Mouse (Mus musculus) embryonic facial prominence, embryonic 12.5 days (tissue): ENCODE data around the gene Sys1. TPM values are rescaled to one million over a fixed set of nuclear protein-coding genes. Genes with fewer than 3 reads are reported as not detected.

ENCODE experiments used
- ATAC-seq: fragments of 200-750 bp; cut with Nextera tagmentation; 2 replicates; pipeline ENCODE4 v1.8.0; 2017; ENCODE audit not compliant: insufficient number of reproducible peaks, insufficient read depth, low FRiP score, low TSS enrichment
- H3K27ac ChIP-seq: fragments of 300-500 bp; sonication (generic); 2 replicates; pipeline ENCODE4 v1.5.1; 2016; ENCODE audit warnings: mild to moderate bottlenecking
- H3K27me3 ChIP-seq: fragments of 300-500 bp; sonication (generic); 2 replicates; pipeline ENCODE4 v1.6.1; 2016; ENCODE audit warnings: mild to moderate bottlenecking, moderate library complexity
- H3K36me3 ChIP-seq: fragments of 300-500 bp; sonication (generic); 2 replicates; pipeline ENCODE4 v1.6.1; 2016; ENCODE audit warnings: mild to moderate bottlenecking
- H3K4me1 ChIP-seq: fragments of 300-500 bp; sonication (generic); 2 replicates; pipeline ENCODE4 v1.6.1; 2016
- H3K4me2 ChIP-seq: fragments of 300-500 bp; sonication (generic); replicated peaks from 2 replicates; pipeline ENCODE4 v1.6.1; 2016; ENCODE audit warnings: mild to moderate bottlenecking, moderate library complexity
- H3K4me3 ChIP-seq: fragments of 300-500 bp; sonication (generic); 2 replicates; pipeline ENCODE4 v1.5.1; 2016; ENCODE audit warnings: mild to moderate bottlenecking
- H3K9ac ChIP-seq: fragments of 300-500 bp; sonication (generic); 2 replicates; pipeline ENCODE4 v1.6.1; 2016; ENCODE audit warnings: mild to moderate bottlenecking, moderate library complexity
- H3K9me3 ChIP-seq: fragments of 300-500 bp; sonication (generic); 2 replicates; pipeline ENCODE4 v1.6.1; 2016; ENCODE audit warnings: mild to moderate bottlenecking, moderate library complexity
- WGBS: fragments of 180-500 bp; shearing (Covaris S2); methylation state at CpG from one replicate; pipeline ENCODE4 v1.1.7; 2016; 5-methylcytosine and 5-hydroxymethylcytosine counted together
- polyA plus RNA-seq: library from polyadenylated mRNA; unstranded; fragments of >200 nt; fragmentation: Nextera tagmentation; extraction: Ambion mirVana; gene quantifications from 2 replicates; pipeline ENCODE4 v1.2.1, GENCODE M21; 2016

The Sys1 gene
- polyA plus RNA-seq, 1 experiment from 2014 or later = 66.8 TPM

DNA sequence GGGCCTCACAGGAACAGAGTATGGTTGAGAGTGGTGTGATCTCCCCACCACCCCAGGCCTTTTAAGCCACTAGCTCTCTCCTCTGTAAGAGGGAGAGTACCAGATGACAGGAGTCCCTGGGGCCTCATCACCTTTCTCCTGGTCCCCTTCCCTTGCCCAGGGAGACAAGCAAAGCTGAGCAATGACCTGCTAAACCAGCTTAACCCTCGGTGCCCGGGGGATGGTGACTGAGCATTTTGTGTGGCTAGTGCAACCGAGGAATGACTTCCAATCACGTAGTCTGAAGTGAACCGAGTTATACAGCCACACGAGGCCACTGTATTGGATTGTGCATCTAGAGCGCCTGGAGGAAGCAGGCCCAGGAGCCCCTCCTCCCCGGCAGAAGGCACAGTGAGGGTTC is 32.4 kb upstream of the Sys1 start:
- no peak overlapping the region for H3K4me2 ChIP-seq
- H3K4me1 ChIP-seq = 0 out of 2 replicates have a peak, but pooled peaks cover 4% of the 10 kb centered on the region
- 88% methylated on average over 8 of the region's 8 CpGs for WGBS
- H3K27ac ChIP-seq = no peak overlapping the region
- H3K27me3 ChIP-seq = no peaks in the 10 kb centered on the region
- ATAC-seq = no peak
- H3K9me3 ChIP-seq = no peaks in the 10 kb centered on the region
- peaks cover 25% of the 10 kb centered on the region for H3K36me3 ChIP-seq
- no peak overlapping the region for H3K9ac ChIP-seq
- no peak overlapping the region for H3K4me3 ChIP-seq

GRCm38 (mm10) chr2:164425401-164425800 is 31.4 kb upstream of the Sys1 start:
- peaks cover 2% of the 10 kb centered on the region; the same call in 1 of the 2 replicates for H3K4me1 ChIP-seq
- H3K9me3 ChIP-seq = no peaks in the 10 kb centered on the region
- no peak overlapping the region for H3K4me3 ChIP-seq
- no peak overlapping the region for H3K27ac ChIP-seq
- peaks cover 25% of the 10 kb centered on the region for H3K36me3 ChIP-seq
- H3K4me2 ChIP-seq = no peak overlapping the region
- ATAC-seq = no peak
- H3K27me3 ChIP-seq = no peaks in the 10 kb centered on the region
- WGBS = 84% methylated on average over 5 of the region's 5 CpGs
- no peak overlapping the region for H3K9ac ChIP-seq

- H3K9ac ChIP-seq = no peak overlapping the region
Measured at GRCm38 (mm10) chr2:164426121-164426520, 30.6 kb upstream of the Sys1 start.

GRCm38 (mm10) chr2:164426952-164427351 is 29.8 kb upstream of the Sys1 start:
- Histone ChIP-seq H3K9ac (no peak overlapping the region), H3K27me3 (no peaks in the 10 kb centered on the region), H3K4me3 (no peak overlapping the region), H3K27ac (no peak overlapping the region), H3K9me3 (no peaks in the 10 kb centered on the region), H3K36me3 (peaks cover 25% of the 10 kb centered on the region), H3K4me1 (peaks cover 17% of the 10 kb centered on the region), H3K4me2 (no peak overlapping the region)
- no peak for ATAC-seq
- WGBS = 87% methylated on average over 5 of the region's 5 CpGs

More at GRCm38 (mm10) chr2:164426121-164426520, 30.6 kb upstream of the Sys1 start:
- H3K27ac ChIP-seq = no peak overlapping the region
- H3K4me2 ChIP-seq = no peak overlapping the region
- H3K36me3 ChIP-seq = peaks cover 25% of the 10 kb centered on the region
- no peaks in the 10 kb centered on the region for H3K9me3 ChIP-seq
- no peak overlapping the region for H3K4me3 ChIP-seq
- 30% methylated on average over 12 of the region's 12 CpGs for WGBS
- peaks cover 9% of the 10 kb centered on the region for H3K4me1 ChIP-seq
- no peak for ATAC-seq
- H3K27me3 ChIP-seq = no peaks in the 10 kb centered on the region

- Histone ChIP-seq H3K4me1 (peaks cover 32% of the 10 kb centered on the region), H3K36me3 (peaks cover 25% of the 10 kb centered on the region), H3K9ac (no peak overlapping the region), H3K4me3 (no peak overlapping the region), H3K27me3 (no peaks in the 10 kb centered on the region), H3K9me3 (no peaks in the 10 kb centered on the region), H3K27ac (no peak overlapping the region), H3K4me2 (no peak overlapping the region)
- no peak for ATAC-seq
- WGBS = 41% methylated on average over 5 of the region's 5 CpGs
Measured at GRCm38 (mm10) chr2:164428451-164428850, 28.3 kb upstream of the Sys1 start.

GRCm38 (mm10) chr2:164429881-164430615 is 26.7 kb upstream of the Sys1 start:
- Histone ChIP-seq H3K9me3 (no peaks in the 10 kb centered on the region), H3K27ac (0 out of 2 replicates have a peak overlapping the region, but pooled peaks have one; percentile 4), H3K36me3 (peaks cover 20% of the 10 kb centered on the region), H3K4me1 (peaks cover 37% of the 10 kb centered on the region), H3K9ac (no peak overlapping the region), H3K4me2 (peak overlapping the region; percentile 13; the same call in 1 of the 2 replicates), H3K27me3 (no peaks in the 10 kb centered on the region), H3K4me3 (no peak overlapping the region)
- no peak for ATAC-seq
- WGBS = 43% methylated on average over 15 of the region's 15 CpGs

GRCm38 (mm10) chr2:164430697-164431096 is 26.1 kb upstream of the Sys1 start:
- ATAC-seq = 0 out of 2 replicates have a peak, but pooled peaks have one; percentile 53
- H3K27ac ChIP-seq = 0 out of 2 replicates have a peak overlapping the region, but pooled peaks have one; percentile 4
- H3K4me2 ChIP-seq = peak overlapping the region; percentile 13
- H3K9me3 ChIP-seq = no peaks in the 10 kb centered on the region
- H3K36me3 ChIP-seq = peaks cover 20% of the 10 kb centered on the region
- peaks cover 44% of the 10 kb centered on the region for H3K4me1 ChIP-seq
- WGBS = 9% methylated on average over 7 of the region's 7 CpGs
- no peak overlapping the region for H3K4me3 ChIP-seq
- H3K9ac ChIP-seq = no peak overlapping the region
- no peaks in the 10 kb centered on the region for H3K27me3 ChIP-seq

DNA sequence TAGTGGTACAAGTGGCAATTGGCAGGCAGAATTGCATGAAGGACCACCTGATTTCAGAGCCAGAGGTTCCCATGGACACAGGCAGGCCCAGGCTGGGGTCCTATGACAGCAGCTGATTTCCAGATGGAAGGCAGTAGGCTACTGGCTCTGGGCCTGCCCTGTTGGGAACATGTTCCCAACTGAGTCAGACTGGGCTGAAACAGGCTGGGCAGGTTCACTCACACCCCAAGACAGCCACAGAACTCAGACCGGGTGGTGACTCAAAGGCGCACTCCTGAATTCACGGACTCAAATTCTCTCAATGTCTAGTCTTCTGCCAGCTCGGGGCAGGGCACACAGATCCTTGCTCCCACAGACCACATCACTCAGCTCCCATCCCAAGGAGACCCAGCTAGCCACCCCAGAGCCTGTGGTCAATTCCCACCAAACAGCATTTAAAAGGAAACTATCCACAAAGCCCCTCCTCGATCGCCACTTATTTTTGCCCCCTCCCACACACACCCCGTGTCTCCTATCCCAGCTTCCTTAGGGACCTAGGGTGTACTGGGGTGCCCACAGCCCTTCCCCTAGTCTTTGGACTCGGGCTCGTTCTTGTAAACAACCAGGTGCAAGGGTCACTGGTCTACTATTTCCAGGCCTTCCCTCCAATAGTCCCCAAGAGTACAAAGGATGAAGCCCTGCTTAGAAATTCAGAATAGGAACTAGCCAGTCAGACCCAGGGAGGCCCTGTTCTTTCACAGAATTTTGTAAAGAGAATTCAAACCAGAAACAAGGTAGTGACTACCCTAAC is 24.9 kb upstream of the Sys1 start:
- Histone ChIP-seq H3K9me3 (no peaks in the 10 kb centered on the region), H3K9ac (peak overlapping the region; percentile 22; the same call in 1 of the 2 replicates), H3K36me3 (peaks cover 15% of the 10 kb centered on the region), H3K27ac (0 out of 2 replicates have a peak overlapping the region, but pooled peaks have one; percentile 11), H3K27me3 (no peaks in the 10 kb centered on the region), H3K4me2 (no peak overlapping the region), H3K4me1 (peaks cover 55% of the 10 kb centered on the region), H3K4me3 (no peak overlapping the region)
- ATAC-seq = no peak
- 59% methylated on average over 9 of the region's 9 CpGs for WGBS

- Histone ChIP-seq H3K27me3 (no peaks in the 10 kb centered on the region), H3K9me3 (no peaks in the 10 kb centered on the region), H3K9ac (peak overlapping the region; percentile 22; the same call in 1 of the 2 replicates), H3K4me2 (peak overlapping the region; percentile 31), H3K36me3 (peaks cover 9% of the 10 kb centered on the region), H3K4me1 (peaks cover 63% of the 10 kb centered on the region), H3K27ac (no peak overlapping the region), H3K4me3 (no peak overlapping the region)
- ATAC-seq = no peak
- 19% methylated on average over 22 of the region's 22 CpGs for WGBS
Measured at GRCm38 (mm10) chr2:164432541-164433191, 24.1 kb upstream of the Sys1 start.

DNA sequence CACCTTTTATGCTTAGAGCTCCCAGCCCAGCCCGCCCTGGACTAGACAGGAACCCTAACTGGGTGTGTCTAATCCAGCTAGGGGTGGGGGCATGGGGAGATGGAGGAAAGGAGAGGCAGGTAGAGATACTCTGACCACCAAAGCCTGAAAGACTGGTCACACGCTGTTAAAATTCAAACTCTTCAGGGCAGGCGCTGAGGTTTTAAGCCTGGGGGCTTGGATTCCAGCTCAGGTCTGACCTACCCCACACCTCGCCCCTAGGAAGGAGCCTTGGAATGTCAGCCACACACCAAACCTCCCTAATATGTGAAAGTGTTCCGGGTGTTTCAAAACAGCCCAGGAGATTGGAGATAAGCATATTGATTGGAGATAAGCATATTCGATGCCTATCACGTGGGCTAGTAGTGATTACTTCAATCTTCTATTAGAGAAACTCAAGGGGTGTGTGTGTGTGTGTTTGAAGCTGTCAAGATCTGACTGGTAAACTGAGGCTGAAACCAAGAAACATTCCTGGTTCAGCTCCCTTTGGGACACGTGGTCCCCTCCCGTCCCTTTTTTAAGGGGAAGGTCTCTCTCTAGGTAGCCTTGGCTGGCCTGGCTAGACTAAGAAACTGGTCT is 23.4 kb upstream of the Sys1 start:
- Histone ChIP-seq H3K9me3 (no peaks in the 10 kb centered on the region), H3K36me3 (peaks cover 7% of the 10 kb centered on the region; the same call in 1 of the 2 replicates), H3K4me3 (no peak overlapping the region), H3K27ac (0 out of 2 replicates have a peak overlapping the region, but pooled peaks have one; percentile 13), H3K4me1 (peaks cover 68% of the 10 kb centered on the region), H3K27me3 (no peaks in the 10 kb centered on the region), H3K4me2 (peak overlapping the region; percentile 31), H3K9ac (no peak overlapping the region)
- ATAC-seq = no peak
- WGBS = 69% methylated on average over 9 of the region's 9 CpGs

DNA sequence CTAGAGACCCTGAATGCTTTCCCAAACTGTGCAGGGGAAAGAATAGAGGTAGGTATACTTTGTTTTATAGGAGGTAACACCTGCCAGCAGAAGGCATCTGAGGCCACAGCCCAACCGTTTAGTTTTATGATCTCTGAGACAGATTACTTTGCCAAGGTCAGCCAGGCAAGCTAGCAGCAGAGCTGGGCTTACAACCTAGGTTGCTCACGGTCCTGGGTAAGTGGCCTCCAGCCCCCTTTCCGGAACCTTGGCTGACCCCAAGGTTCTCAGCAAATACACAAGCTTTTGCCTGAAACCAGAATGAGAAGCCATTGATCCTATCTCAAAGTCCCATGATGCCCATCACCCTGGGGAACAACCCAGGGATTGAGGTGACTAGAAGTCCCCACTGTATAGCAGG is 22.1 kb upstream of the Sys1 start:
- no peak overlapping the region for H3K9ac ChIP-seq
- H3K4me2 ChIP-seq = no peak overlapping the region
- no peak overlapping the region for H3K27ac ChIP-seq
- ATAC-seq = no peak
- 72% methylated on average over 3 of the region's 3 CpGs for WGBS
- no peak overlapping the region for H3K4me3 ChIP-seq
- H3K9me3 ChIP-seq = no peaks in the 10 kb centered on the region
- no peaks in the 10 kb centered on the region for H3K27me3 ChIP-seq
- H3K4me1 ChIP-seq = peaks cover 70% of the 10 kb centered on the region
- H3K36me3 ChIP-seq = no peaks in the 10 kb centered on the region
